Mouse (Mus musculus) small intestine, adult 2 months (tissue): ENCODE results near the gene Zbtb3.

ENCODE experiments used
- CTCF ChIP-seq: fragments of 200-500 bp; IDR thresholded peaks from 2 replicates; pipeline ENCODE4 v1.5.1; 2012; ENCODE audit warnings: low read depth, mild to moderate bottlenecking, control low read depth, inconsistent platforms, low read length, moderate library complexity, mixed read lengths; ENCODE audit not compliant: insufficient replicate concordance, insufficient read length; ENCODE audit errors: extremely low read depth
- POLR2A ChIP-seq: fragments of 200-500 bp; IDR thresholded peaks from 2 replicates; pipeline ENCODE4 v1.6.1; 2012; ENCODE audit warnings: low read depth, mild to moderate bottlenecking, control low read depth, inconsistent platforms, low read length, moderate library complexity

DNA sequence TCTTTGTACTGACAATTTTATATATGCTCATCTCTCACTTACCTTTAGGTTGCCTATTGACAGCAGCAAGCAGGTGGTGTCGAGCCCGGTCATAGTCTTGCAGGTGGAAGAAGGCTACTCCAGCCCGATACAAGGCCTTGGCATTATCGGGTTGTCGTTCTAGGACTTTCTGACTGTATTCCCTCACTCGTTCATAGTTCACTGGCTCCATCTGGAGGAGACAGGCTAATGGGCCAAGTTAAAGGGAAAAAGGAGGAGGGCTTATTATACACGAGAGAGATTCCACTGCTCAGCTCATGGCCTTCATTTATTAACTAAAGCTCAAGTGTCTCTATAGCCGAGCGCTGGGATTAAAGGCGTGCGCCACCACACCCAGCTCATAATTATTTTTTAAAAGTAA is 13.5 kb downstream of the Zbtb3 start:
- no peak for TF ChIP-seq CTCF
- no peak for TF ChIP-seq POLR2A
